Mouse (Mus musculus) layer of hippocampus, postnatal 25 days (tissue): ENCODE results near the gene Gnb3. TPM values are rescaled to one million over a fixed set of nuclear protein-coding genes. Genes with fewer than 3 reads are reported as not detected.
"Not testable (repeated sequence)": the region's sequence is repeated elsewhere in the genome, so short reads cannot be mapped to it uniquely, and the experiment has no call there.

ENCODE experiments used
- DNase-seq, 2 experiments: peaks; one replicate each; pipeline ENCODE4 v3.0.0; 2022; ENCODE audit warnings: mixed read lengths in 2 of 2, low spot score in 1 of 2; ENCODE audit errors: extremely low spot score in 1 of 2
- total RNA-seq, 2 experiments: library from RNA; stranded (reverse); gene quantifications; 2 replicates each; pipeline ENCODE4 v1.2.3; 2021

Gene Gnb3
- total RNA-seq, 2 experiments from 2014 or later = 0.26 TPM; not detected in 1

- DNase-seq = no peak
Observed at GRCm38 (mm10) chr6:124858561-124859318, 18.7 kb upstream of the Gnb3 start.

DNA sequence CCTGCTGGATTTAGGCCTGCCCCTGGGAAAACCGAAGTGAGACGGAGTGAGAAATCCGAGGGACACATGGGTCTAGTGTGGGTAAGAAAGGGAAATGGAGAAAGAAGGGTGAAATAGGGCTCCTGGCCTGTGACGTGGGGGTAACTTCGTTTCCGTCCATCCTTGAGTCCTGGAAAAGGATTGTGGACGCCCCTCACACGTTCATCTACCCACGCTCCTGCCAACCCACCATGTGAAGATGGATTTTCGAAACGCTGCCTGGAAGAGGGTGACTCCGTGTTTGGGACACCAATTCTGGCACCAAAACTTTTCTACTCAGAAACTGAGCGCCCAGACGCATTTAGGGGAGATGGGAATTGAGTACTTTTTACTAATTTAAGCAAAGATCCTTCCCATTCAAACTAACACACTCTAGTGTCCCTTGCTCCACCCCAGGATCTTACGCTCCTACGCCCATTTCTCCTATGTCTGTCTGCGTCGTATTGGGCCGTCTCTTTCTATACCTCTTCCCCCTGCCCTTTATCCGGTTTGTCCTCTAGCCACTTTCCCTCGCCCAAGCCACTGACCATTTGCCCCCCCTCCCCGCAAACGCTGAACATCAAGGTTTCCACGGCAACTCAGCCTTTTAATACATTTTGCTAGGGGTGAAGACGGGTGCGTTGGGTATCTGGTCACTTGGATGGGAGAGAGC is 17.9 kb upstream of the Gnb3 start:
- no peak for DNase-seq

DNA sequence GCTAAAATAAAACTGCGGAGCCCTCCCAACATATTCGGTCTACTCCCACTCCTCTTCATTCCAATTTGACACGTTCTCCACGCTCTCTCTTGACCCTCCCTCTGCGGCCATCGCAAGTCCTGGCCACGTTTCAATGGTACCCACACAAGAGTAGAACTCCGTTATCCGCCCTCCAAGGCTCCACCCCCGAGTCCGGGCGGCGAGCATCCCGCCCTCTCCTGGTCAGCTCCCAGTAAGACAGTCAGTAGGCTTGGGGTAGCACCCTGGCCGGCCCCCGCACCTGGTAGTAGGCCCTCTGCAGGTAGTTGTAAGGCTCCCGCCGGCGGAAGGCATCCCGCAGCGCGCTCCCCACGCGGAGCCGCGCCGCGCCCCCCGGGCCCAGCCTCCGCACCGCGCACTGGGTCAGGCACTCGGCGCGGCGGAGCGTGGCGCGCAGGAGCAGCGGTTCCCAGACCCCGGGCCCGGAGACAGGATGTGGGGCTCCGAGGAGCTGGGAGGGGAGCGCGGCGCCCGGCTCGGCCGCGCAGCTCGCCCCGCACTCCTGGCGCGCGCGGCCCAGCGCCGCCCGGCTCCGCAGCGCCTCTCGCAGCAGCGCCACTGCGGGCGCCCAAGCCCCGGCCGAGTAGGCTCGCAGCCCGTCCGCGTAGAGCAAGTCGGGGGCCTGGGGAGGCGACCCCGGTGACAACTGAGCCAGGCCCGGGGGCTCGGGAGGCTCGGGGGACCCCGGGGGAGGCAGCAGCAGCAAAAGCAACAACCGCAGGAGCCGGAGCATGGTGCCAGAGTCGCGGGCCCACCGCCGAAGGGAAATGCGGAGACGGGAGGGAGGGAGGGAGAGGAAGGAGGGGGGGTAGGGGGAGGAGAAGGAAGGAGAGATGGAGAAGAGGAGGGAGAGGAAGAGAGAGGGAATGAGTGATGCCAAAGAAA is 17.1 kb upstream of the Gnb3 start, which contains the start of gene P3h3:
Gene P3h3, minus strand, starts transcription at position 837 of the 924 bp plus-strand sequence.
- peak; percentile 74 to 78 for DNase-seq

GRCm38 (mm10) chr6:124856321-124856720 is 16.2 kb upstream of the Gnb3 start:
- DNase-seq = no peak

GRCm38 (mm10) chr6:124854647-124855046 is 14.6 kb upstream of the Gnb3 start:
- DNase-seq = no peak

DNA sequence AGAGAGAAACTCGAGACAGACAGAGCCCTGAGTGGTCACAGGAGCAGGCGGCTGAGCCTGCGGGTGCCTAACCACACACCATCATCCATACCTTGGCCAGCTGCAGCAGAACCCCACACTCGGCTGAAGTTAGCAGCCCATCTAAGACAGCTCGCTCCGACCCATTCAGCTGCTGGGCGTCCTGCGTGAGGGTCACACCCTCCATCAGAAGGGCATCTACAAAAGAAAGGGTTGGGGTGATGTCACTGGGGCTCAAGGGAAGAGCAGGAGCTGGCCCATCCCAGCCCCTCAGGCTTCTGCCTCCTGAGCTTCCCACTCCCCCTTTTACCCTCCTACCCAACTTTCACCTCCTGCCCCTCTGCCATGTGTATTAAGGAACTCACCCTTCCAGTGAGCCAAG is 10.5 kb upstream of the Gnb3 start:
- DNase-seq = no peak

DNA sequence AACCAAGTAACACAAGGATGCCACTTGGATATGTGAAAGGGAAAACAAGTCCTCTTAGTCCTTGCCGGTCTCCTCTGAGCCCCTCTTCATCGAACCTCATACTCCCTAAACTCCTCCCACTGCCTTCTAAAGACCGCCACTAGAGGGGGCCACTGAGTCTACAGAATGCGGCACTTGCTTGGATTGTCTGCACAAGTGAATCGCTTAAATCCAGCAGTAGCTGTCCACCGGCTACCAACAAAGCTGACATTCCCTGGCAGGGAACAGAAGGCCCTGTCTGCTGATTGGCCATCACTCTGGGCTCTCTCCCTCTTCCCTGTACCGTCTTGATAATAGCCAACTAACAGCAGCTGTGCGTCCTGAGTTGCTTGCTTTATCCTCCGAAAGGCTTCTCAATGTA is 7.2 kb upstream of the Gnb3 start:
- peak; percentile 97 to 100 for DNase-seq

- no peak for DNase-seq
Observed at GRCm38 (mm10) chr6:124839805-124840204, 270 bp downstream of the Gnb3 start.

- DNase-seq = no peak
Observed at GRCm38 (mm10) chr6:124836411-124836810, 3.7 kb downstream of the Gnb3 start.

DNA sequence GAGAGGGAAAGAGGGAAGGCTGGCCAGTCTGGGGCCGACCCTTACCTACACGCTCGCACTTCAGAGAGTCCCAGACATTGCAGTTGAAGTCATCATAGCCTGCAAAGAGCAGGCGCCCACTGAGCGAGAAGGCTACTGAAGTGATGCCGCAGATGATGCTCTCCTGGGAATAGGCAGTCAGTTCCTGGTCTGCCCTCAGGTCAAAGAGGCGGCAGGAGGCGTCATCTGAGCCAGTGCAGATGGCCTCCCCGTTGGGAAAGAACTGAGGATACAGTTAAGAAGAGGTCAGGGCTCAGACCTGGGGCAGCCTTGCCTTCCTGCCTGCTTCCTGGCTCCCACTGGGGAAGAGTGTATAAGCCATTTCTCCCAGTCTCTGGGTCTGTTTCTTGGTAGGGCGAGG is 4.5 kb downstream of the Gnb3 start:
- no peak for DNase-seq

DNA sequence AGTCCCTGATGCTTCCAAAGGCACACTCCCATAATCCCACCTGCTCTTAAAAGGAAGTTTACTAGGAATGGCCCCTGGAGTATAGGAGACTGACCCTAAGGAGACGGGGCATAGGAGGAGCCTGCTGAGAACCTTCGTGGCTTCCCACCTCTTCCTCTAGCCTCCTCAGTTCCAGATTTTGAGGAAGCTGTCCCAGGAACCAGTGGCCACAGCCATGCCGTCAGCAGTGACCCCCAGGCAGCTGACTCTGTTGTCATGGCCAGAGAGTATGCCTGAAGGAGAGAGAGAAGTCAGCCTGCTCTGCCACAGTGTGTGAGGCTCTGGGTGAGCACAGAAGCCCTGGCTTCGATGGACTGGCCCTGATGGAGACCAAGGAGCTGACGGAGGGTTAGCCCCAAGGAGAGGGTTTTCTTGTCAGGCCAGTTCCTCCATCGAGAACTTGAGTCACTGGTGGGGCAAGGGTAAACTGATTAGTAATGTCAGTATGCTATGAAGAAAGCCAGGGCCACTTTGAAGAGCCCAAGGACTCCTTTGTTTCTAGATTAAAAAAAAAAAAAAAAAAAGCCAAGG is 5.5 kb downstream of the Gnb3 start:
- DNase-seq = no peak

GRCm38 (mm10) chr6:124831649-124832048 is 8.4 kb downstream of the Gnb3 start:
- no peak for DNase-seq

GRCm38 (mm10) chr6:124831199-124831598 is 8.9 kb downstream of the Gnb3 start:
- not testable (repeated sequence) for DNase-seq

GRCm38 (mm10) chr6:124829799-124830700 is 10.0 kb downstream of the Gnb3 start:
- DNase-seq = peak; percentile 69 to 82

- peak; percentile 86 to 97 for DNase-seq
Observed at GRCm38 (mm10) chr6:124828868-124829798, 10.9 kb downstream of the Gnb3 start, which contains the start of the genes Usp5 and Cdca3. Usp5 (minus strand) TSS chr6:124829484. Cdca3 (plus strand) TSS chr6:124829547.

- no peak for DNase-seq
Observed at GRCm38 (mm10) chr6:124828101-124828592, 11.9 kb downstream of the Gnb3 start.

DNA sequence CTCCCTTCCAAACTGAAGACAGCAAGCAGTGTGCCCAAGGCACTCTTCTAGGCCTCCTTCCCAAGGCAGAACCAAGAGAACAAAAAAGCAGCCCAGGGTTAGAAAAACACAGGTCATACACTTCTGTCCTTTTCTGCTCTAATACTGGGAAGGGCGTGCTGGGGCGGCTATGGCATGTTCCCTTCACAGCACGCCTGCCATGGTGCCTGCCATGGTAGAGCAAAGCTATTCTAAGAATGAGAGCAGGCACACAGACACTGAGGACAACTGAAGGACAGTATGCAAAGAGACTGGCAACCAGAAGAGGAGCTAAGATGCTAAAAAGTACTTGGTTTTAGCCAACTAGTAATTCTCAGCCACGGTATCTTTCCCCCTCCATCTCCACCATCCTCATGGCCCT is 18.0 kb downstream of the Gnb3 start:
- no peak for DNase-seq

GRCm38 (mm10) chr6:124820891-124821290 is 19.2 kb downstream of the Gnb3 start:
- DNase-seq = no peak
